Mouse (Mus musculus) c-Kit-positive CD71-negative TER-119-negative erythroid progenitor cells, embryonic 14.5 days (primary cell): ENCODE results near the gene Angel1.

Experiments used
- DNase-seq: peaks from one replicate; pipeline ENCODE4 v3.0.0-alpha.2; 2013; ENCODE audit warnings: low read depth

Angel1 gene

DNA sequence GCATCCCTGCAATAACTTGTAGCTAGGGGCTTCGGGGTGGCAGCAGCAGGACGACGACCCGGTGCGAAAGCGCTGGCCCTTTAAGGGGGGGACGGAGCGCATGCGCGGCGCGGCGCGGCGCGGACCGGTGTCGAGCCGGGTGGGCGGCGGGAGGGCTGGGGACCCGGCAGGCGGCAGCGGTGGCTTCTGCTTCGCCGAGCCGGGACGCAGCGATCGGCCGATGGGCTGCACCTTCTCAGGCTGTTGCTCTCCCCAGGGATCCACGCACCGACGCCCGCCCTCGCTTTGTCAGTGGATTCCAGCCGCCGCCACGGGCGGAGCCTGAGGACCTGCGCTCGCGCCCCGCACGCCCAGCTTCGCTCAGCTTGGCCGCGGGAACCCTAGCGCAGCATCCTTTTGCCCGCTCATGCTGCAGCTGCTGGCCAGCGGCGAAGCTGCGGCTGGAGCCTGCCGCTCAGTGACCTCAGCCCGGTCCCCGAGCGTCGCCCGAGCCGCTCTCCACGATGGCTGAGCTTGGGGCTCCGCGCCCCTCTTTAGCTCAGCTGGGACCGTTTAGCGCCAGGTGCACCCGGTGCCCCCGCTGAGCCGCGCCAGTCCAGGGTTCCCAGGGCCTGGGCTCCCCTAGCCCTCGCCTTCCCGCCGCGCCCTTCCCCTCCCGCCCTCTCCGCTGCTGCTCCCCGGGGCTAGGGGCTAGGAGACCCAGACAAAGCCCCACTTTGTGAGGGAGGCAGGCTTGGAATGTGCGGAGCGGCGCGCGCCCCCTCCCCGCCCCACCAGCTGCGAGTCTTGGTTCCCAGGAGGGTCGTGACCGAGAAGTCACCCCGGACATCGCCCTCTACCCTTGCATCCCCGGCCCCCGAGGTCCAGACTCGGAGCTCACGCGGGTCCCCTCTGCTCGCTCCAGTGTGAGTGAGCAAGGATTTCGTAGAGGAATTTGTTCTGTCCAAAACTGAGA is 47.4 kb downstream of the Angel1 start, which contains the start of gene Vash1:
Gene Vash1 (plus strand): TSS at position 110 of the 955 bp plus-strand sequence.
- no peak for DNase-seq

DNA sequence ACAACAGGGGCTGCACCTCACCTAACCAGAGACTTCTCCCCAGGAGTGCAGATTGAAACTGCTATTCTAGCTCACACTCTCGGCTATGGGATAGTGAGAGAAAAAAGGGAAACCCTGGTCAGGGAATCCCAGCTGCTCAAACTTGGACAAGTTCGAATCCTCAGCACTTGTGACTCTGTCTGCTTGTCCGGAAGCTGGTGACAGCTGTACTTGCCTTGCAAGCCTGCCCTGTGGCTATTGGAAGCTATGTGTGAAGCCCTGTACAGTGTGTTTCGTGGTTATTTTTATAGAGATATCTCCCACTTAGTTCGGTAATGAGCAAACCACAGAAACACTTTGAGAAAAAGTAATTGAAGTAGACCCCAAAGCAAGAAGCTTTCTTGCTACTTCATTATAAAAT is 53.8 kb downstream of the Angel1 start:
- no peak for DNase-seq

DNA sequence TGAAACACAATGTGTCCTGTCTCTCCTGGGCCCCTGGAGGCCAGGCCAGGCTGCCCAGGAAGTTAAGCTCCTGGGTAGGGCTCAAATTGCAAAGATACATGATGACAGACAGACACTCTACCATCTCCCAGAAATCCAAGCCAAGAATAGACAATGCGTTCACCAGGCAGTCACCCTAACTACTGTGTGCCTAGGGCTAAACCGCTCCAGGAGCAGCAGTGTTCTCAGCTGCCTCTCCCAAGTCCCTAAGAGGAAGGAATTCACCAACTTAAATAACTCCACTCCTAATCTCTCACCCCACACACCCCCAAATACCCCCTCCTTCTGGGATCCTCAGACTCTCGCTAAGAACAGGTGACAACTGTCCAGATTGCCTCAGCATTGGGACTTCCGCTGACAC is 54.2 kb downstream of the Angel1 start:
- DNase-seq: no peak

DNA sequence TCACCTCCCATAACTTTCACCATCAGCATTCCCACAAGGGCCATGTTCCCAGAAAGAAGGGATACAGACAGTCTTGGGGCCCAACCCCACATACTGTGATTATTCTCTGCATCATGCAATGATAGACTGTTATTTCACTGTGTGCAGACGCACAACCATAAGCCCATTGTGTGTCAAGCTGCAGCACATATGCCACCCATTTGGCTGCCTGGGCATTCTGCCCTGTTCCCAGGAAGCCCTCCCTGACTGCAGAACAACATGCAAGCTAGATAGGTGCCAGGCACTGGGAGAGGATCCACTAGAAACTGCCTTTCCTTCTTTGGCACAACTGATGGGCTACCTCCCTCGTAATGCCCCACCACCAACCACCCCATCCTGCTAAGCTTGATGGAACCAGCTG is 57.9 kb downstream of the Angel1 start:
- no peak for DNase-seq

DNA sequence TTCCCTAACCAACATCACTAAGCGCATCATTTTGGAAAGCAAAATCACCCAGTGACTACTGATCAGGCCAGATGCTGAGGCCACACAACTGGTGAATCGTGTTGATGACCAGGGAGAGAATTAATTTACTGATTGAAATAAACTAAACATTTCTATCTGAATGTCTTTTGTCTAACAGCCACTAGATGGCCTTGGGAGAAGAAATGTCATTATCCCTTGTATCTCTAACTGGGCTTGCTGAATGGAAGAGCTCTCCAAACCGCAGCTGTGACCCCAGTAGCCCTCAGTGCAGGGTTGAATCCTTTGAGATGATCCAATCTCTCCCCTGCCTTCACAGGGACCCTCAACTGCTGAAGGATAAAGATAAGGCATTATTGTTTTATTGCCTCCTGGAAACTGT is 60.6 kb downstream of the Angel1 start:
- DNase-seq: no peak

DNA sequence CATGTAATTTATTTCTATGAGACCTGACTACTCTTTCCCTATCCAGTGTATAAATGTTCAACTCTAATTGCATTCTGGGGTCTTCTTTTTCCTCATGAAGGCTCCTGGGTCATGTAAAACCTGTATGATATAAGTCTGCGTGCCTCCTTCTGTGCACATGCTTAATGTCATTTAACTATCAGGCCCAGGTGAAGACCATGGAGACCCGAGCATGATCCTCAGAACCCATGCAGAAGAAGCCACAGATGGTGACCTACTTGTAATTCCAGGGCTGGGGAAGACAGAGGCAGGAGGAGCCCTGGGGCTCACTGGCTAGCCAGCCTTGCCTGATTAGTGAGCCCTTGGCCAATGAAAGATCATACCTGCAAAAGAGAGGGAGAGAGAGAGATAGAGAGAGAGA is 65.8 kb downstream of the Angel1 start:
- DNase-seq: no peak

DNA sequence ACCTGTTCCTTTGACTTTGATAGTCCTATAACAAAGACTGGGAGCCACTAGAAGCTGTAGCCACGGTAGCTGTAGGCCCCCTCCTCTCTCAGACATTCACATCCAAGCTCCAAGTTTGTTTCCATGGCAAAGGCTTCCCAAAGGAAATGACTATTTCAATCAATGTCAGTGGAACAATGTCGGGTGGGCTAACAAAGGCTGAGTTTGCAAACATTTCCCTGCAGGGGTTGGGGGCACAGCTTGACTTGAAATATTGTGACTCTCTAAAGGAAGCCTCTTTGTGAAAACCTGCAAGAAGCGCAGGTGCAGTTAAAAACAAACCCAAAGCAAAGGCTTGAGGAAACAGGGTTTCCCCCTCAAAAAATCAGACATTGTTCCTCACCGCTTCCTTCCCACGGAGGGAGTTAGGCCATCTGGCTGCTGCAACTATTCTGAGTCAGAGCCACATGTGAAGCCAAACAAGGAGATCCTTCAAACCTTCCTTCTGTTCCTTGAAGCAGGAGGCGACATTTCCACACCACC is 66.8 kb downstream of the Angel1 start:
- no peak for DNase-seq

DNA sequence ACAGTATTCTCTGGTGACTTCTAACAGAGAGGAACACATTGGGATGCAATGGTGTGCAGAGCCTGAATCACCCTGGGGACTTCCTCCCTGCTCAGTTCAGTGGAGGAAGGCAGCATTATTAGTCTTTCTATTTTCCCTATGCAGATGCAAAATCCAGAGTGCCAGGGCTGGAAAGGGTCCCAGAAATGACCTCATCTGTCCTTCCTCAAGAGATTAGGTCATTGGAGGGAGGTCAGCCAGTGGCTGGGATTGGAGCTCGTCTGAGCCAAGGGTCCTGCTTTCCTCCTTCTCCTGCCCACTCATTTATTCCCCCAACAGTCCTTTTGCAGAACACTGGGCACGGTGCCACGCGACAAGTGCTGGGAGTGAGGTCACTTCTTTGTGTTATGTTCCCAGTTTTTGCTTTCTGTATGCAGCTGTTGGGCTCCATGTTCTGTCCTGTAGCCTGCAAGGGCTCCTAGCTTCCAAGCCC is 73.7 kb downstream of the Angel1 start:
- no peak for DNase-seq

DNA sequence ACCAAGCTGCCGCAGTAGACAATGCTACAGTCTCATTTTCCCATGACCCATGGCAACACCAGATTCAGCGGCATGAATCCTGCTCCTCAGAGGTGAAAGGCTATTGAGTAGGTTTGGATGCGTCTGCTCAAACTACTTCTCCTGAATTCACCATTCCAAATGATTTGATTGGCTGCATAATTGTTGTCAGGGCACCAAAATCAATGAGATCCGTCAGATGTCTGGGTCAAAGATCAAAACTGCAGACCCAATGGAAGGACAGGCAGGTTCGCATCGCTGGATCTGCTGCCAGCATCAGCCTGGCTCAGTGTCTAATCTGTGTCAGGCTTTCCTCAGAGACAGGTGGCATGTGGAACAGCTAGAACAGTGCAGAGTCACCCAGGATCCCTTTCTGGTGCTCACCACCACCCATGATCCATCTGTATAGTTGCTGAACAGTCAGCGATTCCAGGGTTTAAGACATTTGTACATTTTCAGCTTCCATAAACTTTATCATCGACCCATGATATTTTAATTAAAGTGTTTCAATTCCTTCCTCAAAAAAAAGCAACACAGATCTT is 74.9 kb downstream of the Angel1 start:
- no peak for DNase-seq
